Mouse (Mus musculus): ENCODE data around the gene Ybx1.
"Not testable (repeated sequence)": the region's sequence is repeated elsewhere in the genome, so short reads cannot be mapped to it uniquely, and the experiment has no call there.

Ybx1 gene

DNA sequence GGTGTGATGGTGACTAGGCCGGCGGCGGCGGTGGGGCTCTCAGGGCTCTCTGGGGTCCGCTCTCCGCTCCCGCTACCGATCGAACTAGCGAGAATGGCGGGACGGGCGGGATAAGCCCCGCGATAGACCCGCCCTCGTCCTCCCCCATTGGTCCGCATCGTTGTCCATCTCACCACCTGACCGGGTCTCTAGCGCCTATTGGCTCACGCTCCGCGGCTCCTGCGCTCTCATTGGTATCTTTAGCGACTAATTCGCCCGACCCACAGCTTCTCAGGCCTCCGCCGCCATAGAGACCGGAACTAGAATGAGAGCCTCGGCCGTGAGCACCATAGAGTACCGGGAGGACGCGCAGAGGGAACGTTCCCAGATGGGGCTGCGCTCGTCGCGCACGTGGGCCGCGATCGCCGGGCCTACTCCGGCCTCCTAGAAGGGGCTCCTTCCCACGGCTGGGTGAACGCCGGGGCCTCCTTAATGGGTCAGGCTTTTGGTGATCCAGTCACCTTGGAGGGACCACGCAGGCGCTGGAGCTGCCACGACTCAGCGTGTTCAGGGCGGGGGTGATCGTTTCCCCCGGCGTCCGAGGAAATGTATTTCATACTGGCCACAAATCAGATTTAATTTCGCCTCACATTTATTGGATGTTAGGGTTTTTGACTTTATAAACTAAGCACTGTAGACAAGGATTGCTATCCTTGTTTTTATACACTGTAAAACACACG is at the start of gene Ybx1:
Ybx1 (minus strand) TSS at position 190 of the 719 bp plus-strand sequence.
- DNase-seq (ENCODE audit: low spot score): peak; percentile 100

DNA sequence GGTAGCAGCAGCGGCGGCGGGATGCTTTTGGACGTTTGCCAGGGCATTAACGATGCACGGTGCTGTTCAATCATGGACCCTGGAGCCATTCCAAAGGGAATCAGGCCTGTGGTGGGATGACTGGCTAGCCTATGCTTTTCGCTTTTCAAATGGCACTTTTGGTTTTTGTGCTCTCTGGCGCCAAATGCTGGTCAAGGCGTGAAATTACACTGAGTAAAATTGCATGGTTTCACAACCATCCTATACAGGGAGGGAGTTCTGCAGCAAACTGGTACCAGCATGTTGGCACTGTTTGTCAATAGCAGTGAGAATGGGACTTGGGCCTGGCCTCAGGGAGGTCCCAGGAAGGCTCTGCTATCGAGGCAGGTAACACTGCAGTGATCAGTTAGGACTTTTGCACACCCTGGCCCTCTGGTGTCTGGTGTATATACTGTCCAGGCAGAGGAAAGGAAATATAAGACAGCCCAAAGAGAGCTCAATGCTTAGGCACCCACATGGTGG is 44.5 kb upstream of the Ybx1 start:
- DNase-seq (ENCODE audit: low spot score): peak; percentile 42

DNA sequence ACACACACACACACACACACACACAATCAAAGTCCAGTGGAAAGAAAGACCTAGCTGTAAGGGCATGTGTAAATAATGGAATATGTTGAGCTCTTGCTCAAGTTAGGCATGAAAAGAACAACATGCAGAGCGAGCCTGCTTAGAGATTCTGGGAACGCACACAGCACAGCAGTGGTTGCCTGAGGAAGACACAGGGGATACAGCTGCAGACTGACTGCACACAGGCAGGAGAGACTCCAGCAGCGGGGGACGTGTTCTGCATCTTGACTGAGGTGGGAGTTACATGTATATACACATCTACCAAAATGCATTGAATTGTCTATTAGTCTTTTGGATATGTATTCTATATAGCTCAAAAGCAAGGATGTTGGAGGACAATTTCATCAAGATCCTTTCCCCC is 44.0 kb upstream of the Ybx1 start:
- DNase-seq (ENCODE audit: low spot score): no peak

DNA sequence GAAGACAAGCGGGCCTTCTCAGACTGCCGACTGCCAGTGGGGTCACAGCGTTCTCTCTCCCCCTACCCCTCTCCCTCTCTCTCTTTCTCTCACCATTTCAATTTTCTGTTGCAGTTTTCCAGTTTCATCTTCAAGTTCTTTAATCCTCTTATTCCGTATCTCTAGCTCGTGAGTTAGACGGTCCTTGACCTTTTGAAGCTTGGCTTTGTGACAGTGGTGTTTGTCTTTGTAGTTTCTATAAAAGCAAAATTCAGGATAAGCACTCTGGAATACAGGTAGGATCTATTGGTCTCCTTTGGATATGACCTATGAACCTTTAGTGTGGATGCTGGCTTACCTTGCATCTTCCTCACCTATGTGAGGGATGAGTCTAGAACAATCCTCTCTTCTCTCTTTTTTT is 39.1 kb upstream of the Ybx1 start:
- no peak for DNase-seq (ENCODE audit: low spot score)

DNA sequence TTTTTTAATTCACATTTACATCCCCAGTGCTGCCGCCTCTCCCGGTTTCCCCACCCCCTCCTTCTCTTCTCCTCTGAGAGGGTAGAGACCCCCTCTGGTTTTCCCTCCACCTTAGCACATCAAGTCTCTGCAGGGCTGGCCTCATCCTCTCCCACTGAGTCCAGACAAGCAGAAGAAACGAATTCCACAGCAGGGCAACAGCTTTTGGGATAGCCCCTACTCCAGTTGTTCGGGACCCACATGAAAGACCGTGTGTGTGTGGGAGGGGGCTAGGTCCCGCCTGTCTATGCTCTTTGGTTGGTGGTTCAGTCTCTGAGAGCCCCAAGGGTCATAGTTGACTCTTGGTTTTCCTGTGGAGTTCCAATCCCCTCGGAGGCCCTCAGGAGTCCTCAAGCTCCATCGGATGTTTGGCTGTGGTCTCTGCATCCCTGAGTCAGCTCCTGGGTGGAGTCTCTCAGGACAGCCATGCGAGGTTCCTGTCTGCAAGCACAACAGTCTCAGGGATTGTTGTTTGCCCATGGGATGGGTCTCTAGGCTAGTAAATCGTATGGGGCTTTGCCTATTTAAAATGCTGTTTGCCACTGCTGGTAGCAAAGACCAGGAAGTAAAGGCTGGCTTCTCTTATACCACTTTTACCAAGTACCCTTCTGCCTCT is 26.6 kb upstream of the Ybx1 start:
- no peak for DNase-seq (ENCODE audit: low spot score)

DNA sequence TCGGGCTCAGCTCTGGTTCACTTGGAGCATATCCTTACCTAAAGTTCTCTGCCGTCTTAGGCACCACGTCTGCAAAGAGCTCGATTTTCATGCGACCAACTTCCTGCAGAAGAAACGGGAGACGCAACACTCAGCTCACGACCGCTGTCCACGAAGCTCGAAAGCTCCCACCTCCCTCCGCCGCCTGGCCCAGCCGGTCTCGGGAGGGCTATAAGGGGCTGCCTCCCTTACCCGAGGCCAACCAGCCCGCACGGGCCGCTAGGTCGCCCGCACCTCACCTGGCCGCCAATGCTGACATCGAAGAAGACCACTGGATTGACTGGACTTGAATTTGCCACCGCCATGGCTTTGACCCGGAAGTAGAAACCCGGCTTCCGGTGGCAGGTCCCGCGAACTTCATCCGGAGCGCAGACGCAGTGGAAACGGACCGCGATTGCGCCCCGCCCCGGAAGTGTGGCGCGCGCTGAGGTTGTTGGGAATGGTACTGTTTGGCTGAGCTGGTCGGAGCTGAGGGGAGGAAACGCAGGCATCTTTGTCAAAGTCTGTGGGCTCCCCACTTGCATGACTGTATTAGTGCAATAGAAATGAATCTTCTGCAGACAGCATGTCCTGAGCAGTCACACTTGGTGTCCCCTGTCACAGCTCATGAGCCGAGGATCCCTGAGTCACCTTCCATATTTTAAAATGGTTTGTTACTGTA is 25.9 kb upstream of the Ybx1 start, which contains the start of gene Ppih:
Ppih (minus strand) TSS at position 416 of the 700 bp plus-strand sequence.
- peak; percentile 88 for DNase-seq (ENCODE audit: low spot score)

DNA sequence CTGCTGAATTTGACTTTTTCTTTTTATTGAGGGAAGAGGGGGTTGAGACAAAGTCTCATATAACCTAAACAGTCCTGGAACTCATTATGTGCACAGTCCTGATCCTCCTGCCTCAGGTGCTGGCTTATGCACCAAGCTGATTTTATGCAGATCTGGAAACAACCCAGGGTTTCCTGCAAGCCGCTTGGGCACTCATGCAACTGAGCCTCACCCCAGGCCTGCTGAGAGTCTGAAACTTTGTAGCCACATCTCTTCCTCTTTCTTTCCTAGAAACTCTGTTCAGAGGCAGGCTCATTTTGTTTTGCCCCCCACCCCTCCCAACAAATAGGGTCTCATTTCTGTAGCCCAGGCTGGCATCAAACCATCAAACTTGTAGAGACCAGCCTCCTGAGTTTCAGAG is 19.4 kb upstream of the Ybx1 start:
- DNase-seq (ENCODE audit: low spot score): no peak

DNA sequence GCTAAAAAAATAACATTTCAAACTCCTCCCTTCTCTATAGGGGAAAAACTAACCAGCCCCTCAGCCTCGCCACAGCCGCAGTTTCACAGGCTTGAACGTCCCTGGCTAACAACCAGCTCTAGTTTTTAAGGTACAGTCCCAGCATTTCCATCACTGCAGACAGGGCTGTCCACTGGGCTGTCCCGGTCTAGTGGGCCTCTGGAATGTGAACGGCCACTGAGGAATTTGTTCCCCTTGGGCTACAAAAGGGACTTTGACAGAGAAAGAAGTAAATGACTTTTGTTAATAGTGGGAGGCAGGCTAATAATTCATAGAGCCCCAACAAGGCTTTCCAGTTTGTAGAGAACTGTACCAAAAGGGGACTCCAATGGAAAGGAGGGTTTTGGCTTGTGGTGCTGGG is 11.0 kb upstream of the Ybx1 start:
- DNase-seq (ENCODE audit: low spot score): no peak

DNA sequence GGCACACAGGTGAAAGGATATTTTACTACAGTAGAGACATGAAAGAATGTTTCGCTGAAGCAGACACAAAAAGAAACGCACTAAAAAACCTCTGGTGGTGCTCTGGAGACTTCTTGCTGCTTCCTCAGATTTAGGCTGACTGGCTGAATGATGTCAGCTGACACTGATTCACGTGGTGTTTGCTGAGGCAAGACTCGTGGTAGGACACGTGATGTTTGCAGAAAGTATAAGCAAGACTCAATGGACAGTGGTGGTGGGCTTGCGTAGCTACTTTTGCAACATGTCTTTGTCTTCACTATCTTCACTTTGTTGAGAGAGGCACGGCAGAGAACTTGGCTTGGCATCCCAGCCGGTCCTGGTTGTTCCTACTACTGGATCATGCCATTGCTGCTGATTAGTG is 8.9 kb upstream of the Ybx1 start:
- DNase-seq (ENCODE audit: low spot score): no peak

DNA sequence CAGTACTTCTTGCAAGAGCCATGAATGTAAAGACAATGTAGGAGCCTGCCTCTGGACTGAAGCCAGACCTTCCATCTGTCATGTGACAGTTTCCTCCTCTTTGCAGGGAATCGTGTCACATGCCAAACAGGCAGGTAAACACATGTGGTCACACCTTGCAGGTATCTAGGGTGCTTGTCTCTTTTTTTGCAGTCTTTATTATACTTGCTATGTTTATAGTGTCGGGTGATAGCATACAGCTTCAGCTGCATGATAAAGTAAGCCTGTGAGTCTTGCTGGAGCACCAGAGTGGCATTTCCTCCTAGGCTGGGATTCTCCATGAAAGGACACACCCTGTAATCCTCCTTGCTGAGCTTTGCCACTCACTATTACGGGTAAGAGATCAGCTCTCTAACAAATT is 7.4 kb upstream of the Ybx1 start:
- DNase-seq (ENCODE audit: low spot score): no peak

DNA sequence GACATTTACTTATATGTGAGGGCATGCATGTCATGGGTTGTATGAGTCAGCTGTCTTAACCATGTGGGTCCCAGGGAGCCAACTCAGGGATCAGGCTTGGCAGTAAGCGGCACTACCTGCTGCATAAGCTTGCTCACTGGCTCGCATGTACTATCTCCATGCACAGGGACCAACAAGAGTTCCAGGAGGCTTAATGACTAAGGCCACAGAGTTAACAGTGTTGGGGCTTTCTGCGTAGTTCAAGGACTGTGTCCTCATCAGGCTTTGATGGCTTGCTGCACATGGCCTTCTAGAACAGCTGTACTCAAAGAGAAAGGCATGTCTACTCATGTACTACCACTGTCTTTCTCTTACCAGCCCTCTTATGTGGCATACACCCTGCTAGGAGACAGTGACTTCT is 6.4 kb upstream of the Ybx1 start:
- DNase-seq (ENCODE audit: low spot score): no peak

DNA sequence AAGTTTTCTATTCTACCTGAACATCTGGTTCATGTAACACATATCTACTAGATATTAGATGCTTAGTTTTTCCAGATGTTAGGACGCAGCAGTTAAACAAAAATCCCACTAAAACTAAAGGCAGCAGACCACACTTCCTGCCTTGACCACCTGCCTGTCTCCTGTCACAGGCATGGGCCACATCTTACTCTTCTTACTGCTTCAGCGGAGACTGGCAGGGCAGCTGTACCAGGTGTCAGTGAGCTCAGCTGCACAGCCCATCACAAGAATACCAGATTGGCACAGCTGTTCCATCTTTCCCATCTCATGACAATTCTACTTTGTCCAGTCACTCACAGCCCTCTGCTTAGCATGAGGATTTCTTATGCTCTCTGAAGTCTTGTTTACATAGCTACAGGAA is 3.0 kb upstream of the Ybx1 start:
- no peak for DNase-seq (ENCODE audit: low spot score)

DNA sequence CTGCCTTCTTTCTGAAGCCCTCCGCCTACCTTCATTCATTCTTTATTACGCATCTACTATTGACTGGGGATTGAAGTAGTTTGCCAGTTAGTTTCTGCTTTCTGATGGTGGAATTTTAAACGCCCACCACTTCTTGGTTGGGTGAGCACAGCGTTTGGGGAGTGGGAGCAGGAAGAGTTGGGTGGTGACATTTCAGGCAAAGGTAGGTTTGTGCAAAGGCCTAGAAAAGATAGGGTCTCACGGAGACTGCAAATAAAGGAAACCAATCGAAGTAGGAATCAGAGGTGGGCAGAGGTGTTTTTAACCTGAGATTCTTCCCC is 690 bp upstream of the Ybx1 start:
- no peak for DNase-seq (ENCODE audit: low spot score)

DNA sequence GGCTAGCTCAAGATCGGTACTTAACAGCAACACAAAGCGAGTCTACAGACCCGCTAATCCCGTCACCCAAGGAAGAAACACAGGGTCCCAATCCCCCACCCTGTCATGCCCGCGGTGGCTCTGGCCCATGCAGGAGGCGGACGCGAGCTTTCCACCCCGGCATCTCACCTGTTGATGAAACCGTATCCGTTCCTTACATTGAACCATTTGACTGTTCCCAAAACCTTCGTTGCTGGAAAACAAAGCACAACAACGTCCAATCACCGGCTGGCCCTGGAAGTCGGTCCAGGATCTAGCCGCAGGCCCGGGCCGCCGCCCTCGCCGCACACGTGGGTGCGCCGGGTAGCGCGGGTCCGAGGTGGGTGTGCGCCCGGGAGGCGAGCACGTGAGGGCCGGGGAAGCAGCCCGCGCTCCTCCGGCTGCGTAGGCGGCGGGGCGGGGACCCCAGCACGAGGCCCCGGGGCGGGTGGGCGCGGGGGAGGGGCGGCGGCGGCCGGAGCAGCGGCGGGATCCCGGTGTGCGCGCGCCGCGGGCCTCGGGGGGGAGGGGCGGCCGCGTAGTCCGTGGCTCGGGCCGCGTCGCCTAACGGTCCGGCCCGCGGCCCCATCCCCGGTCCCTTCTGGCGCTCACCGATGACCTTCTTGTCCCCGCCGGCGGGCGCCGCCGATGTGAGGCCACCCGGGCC is 688 bp downstream of the Ybx1 start:
- no peak for DNase-seq (ENCODE audit: low spot score)

DNA sequence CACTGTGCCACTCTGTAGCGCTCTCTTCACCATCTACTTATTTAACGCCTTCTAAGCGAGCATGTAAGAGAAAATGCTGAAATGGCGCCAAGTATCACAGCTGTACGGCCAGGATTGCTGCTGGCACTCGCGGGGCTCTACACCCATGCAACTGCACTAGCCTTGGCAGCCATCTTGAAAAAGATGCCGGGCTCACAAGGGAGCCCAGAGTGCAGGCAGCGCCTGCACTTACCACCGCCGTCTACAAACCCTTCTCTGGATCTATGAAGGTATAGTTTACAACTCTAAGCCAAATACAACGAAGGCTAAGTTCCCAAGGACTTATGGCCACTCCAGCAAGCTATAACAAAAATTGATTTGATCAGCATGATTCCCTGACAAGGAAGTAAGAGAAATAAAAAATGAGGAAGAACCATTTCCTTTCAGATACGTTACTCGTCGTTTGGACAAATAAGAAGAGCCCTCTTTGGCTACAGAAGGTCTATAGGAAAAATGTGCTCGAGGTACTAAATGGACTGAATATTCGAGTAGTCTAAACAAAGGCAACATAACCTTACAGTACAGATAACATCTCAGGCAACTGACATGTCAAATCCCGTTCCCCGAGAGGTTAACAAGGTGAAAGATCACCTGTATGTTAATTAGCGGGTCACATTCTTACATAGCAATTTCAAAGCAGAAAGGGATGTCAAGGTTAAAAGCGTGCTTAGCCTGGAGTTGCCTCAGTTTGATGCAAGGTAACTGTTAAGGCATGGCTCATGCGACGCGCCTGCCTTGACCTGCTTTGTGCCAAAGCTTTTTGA is 1.4 kb downstream of the Ybx1 start:
- peak; percentile 32 for DNase-seq (ENCODE audit: low spot score)

DNA sequence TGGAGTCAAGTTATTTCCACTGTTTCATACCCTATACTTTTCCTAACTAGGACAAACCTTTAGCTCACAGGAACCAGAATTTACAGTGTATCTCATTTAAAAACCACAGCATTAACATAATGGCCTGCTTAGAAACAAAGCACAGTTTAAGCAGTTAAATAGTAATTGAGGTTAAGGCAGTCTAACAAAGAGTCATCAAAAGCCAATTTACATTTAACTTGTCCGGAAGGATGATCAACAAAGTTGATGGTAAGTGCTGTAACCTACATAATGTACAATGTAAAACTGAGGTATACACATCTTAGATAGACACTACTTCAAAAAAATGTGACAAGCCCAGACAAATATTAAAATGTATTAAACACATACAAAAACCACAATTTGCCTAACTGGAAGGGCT is 2.5 kb downstream of the Ybx1 start:
- no peak for DNase-seq (ENCODE audit: low spot score)

DNA sequence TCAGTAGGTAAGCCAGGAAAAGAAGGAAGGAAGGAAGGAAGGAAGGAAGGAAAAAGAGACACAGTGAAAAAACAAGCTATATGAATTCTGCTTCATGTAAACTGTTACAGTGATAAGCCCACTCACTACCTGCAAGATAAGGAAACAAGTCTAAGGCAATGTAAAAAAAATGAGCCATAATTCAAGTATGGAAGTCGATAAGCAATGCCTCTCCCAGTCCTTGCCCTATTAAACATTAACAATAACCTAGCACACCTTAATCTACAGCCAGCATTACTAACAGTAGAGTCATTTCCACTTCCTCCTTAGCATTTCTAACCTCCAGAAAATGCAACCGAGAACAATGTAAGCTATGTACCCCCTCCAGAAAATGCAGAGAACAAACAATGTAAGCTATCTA is 9.1 kb downstream of the Ybx1 start:
- DNase-seq (ENCODE audit: low spot score): no peak

DNA sequence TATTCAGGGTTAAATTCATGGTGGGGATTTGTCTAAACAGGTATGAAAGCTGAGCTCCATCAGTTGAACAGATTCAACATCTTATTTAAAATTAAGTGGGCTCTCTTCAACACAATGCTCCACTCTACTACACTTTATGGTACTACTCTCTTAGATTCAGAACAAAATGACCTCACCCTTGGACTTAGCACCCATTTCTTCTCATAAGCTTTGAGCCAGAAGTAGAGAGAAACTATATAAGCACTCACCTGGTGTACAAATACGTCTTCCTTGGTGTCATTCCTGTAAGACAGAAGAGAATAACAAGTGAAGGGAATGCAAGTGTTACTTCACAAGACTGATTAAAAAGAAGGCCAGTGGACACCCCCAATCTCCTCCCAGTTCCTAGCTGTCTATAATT is 9.5 kb downstream of the Ybx1 start:
- no peak for DNase-seq (ENCODE audit: low spot score)

DNA sequence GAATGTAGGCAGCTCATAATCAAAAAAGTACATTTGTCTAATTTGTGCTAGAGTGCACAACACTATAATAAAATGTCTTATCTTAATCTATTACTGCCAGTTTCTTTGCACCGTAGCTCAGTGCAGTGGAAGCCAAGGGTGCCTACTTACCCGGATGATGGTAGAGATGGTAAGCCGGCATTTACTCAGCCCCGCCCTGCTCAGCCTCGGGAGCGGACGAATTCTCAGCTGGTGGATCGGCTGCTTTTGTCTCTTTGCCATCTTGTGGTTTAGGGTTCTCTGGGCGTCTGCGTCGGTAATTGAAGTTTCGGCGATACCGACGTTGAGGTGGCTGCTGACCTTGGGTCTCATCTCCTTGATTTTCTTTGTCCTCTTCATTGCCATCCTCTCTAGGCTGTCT is 15.6 kb downstream of the Ybx1 start:
- DNase-seq (ENCODE audit: low spot score): not testable (repeated sequence)

DNA sequence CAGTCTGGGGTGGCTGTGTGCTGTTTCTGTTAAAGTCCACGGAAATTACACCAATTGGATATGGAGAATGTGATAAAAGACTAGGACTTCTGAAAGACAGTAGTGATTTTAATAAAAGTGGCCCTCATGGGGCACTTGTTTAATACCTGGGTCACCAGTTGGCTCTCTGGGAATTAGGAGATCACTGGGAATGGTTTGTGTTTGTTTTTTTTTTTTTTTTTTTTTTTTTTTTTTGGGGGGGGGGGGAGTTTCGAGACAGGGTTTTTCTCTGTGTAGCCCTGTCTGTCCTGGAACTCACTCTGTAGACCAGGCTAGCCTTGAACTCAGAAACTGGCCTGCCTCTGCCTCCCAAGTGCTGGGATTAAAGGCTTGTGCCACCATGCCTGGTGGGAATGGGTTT is 18.7 kb downstream of the Ybx1 start:
- no peak for DNase-seq (ENCODE audit: low spot score)

DNA sequence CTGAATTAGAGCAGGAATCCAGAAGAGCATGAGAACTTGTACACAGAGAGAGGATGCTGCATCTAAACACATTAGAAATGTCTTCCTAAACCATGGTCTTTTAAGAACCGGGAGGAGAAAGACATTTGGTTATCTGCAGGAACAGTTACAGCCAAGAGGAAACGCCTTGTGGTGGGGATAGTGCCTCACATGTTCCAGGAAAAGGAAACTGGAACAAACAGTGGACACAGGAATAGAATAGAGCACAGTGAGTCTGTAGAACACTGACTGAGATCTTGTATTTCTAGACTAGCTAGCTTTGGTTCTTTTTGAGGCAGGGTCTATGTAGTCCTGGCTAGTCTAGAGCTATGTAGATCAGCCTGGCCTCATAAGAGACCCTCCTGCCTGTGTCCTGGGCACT is 19.2 kb downstream of the Ybx1 start:
- no peak for DNase-seq (ENCODE audit: low spot score)

DNA sequence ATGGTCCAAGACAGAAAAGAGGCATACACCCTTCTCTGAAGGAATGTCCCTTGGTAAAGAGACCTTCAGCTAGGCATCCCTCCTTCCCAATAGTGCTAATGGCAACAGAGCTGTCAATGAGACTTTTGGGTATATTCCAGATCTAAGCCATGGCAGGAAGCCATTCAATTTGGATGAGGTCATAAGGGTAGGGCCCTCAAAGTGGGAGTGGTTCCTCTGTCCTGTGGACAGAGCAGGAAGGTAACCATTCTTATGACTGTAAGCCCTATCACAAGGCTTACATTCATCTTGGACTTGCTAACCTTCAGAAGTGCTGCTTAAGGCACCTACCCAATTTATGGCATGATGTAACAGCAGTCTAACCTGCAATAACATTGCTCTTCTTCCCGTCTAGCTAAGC is 19.8 kb downstream of the Ybx1 start:
- DNase-seq (ENCODE audit: low spot score): peak; percentile 33

All from ovary, postnatal 14 days (tissue).